Mouse (Mus musculus) adrenal gland, adult 8-10 months (tissue): ENCODE data around the gene Cfap126. TPM values are rescaled to one million over a fixed set of nuclear protein-coding genes. Genes with fewer than 3 reads are reported as not detected.

Source experiments
- DNase-seq: peaks from one replicate; pipeline ENCODE4 v3.0.0; 2022
- total RNA-seq, 4 experiments: library from RNA; stranded (reverse); gene quantifications; 2 replicates each; pipeline ENCODE4 v1.2.4; 2022

The Cfap126 gene
- total RNA-seq, 4 experiments from 2014 or later: 1.3 to 4.1 (median 3.1) TPM

- DNase-seq: no peak
Measured at GRCm38 (mm10) chr1:171096110-171096964, 17.4 kb upstream of the Cfap126 start.

- no peak for DNase-seq
Measured at GRCm38 (mm10) chr1:171097136-171097535, 16.6 kb upstream of the Cfap126 start.

- no peak for DNase-seq
Measured at GRCm38 (mm10) chr1:171097612-171098011, 16.1 kb upstream of the Cfap126 start.

GRCm38 (mm10) chr1:171101033-171101432, 12.7 kb upstream of the Cfap126 start:
- no peak for DNase-seq

- peak; percentile 87 for DNase-seq
Measured at GRCm38 (mm10) chr1:171101733-171102546, 11.8 kb upstream of the Cfap126 start.

- peak; percentile 83 for DNase-seq
Measured at GRCm38 (mm10) chr1:171102547-171103177, 11.1 kb upstream of the Cfap126 start.

GRCm38 (mm10) chr1:171103179-171103840, 10.4 kb upstream of the Cfap126 start:
- DNase-seq: no peak

- peak; percentile 61 for DNase-seq
Measured at GRCm38 (mm10) chr1:171105226-171105625, 8.5 kb upstream of the Cfap126 start.

GRCm38 (mm10) chr1:171109620-171110019, 4.1 kb upstream of the Cfap126 start:
- DNase-seq: no peak

GRCm38 (mm10) chr1:171110659-171111019, 3.1 kb upstream of the Cfap126 start:
- no peak for DNase-seq

GRCm38 (mm10) chr1:171111020-171111780, 2.5 kb upstream of the Cfap126 start:
- DNase-seq: peak; percentile 91

- DNase-seq: peak; percentile 68
Measured at GRCm38 (mm10) chr1:171111781-171112575, 1.7 kb upstream of the Cfap126 start.

GRCm38 (mm10) chr1:171112986-171113385, 732 bp upstream of the Cfap126 start:
- DNase-seq: no peak

- DNase-seq: no peak
Measured at GRCm38 (mm10) chr1:171116280-171116679, 2.6 kb downstream of the Cfap126 start.

GRCm38 (mm10) chr1:171118269-171118684, 4.6 kb downstream of the Cfap126 start:
- no peak for DNase-seq

- no peak for DNase-seq
Measured at GRCm38 (mm10) chr1:171118996-171119395, 5.3 kb downstream of the Cfap126 start.

- no peak for DNase-seq
Measured at GRCm38 (mm10) chr1:171119405-171119804, 5.7 kb downstream of the Cfap126 start.

- DNase-seq: no peak
Measured at GRCm38 (mm10) chr1:171120893-171121292, 7.2 kb downstream of the Cfap126 start.

GRCm38 (mm10) chr1:171121839-171122238, 8.1 kb downstream of the Cfap126 start:
- DNase-seq: no peak

GRCm38 (mm10) chr1:171122932-171123331, 9.2 kb downstream of the Cfap126 start:
- no peak for DNase-seq

- DNase-seq: no peak
Measured at GRCm38 (mm10) chr1:171124398-171124797, 10.7 kb downstream of the Cfap126 start.
